Mouse (Mus musculus) liver, embryonic 13.5 days (tissue): Measurements from ENCODE around the gene Ccr1. TPM values are rescaled to one million over a fixed set of nuclear protein-coding genes. Genes with fewer than 3 reads are reported as not detected.
A peak's percentile ranks its signal among the peaks of the same experiment; 100 is the strongest.
"Not testable (repeated sequence)": the region's sequence is repeated elsewhere in the genome, so short reads cannot be mapped to it uniquely, and the experiment has no call there.

Source experiments
- ATAC-seq: fragments of 200-750 bp; cut with Nextera tagmentation; 2 replicates; pipeline ENCODE4 v1.8.0; 2017; ENCODE audit warnings: low read depth, mild to moderate bottlenecking, moderate number of reproducible peaks, moderate library complexity
- DNase-seq: peaks from one replicate; pipeline ENCODE4 v3.0.0; 2022
- H3K27ac ChIP-seq: fragments of 300-500 bp; sonication (generic); 2 replicates; pipeline ENCODE4 v1.5.1; 2015; ENCODE audit warnings: moderate library complexity, mild to moderate bottlenecking, inconsistent platforms
- H3K27me3 ChIP-seq: fragments of 300-500 bp; sonication (generic); 2 replicates; pipeline ENCODE4 v1.6.1; 2015; ENCODE audit warnings: mild to moderate bottlenecking, inconsistent platforms
- H3K36me3 ChIP-seq: fragments of 300-500 bp; sonication (generic); 2 replicates; pipeline ENCODE4 v1.6.1; 2015; ENCODE audit warnings: mild to moderate bottlenecking, inconsistent platforms
- H3K4me1 ChIP-seq: fragments of 300-500 bp; sonication (generic); replicated peaks from 2 replicates; pipeline ENCODE4 v1.6.1; 2015; ENCODE audit warnings: inconsistent platforms
- H3K4me2 ChIP-seq: fragments of 300-500 bp; sonication (generic); 2 replicates; pipeline ENCODE4 v1.6.1; 2015; ENCODE audit warnings: inconsistent platforms, mild to moderate bottlenecking, moderate library complexity
- H3K4me3 ChIP-seq: fragments of 300-500 bp; sonication (generic); replicated peaks from 2 replicates; pipeline ENCODE4 v1.5.1; 2015; ENCODE audit warnings: mild to moderate bottlenecking, inconsistent platforms
- H3K9ac ChIP-seq: fragments of 300-500 bp; sonication (generic); 2 replicates; pipeline ENCODE4 v1.6.1; 2015; ENCODE audit warnings: mild to moderate bottlenecking, inconsistent platforms
- H3K9me3 ChIP-seq: fragments of 300-500 bp; sonication (generic); replicated peaks from 2 replicates; pipeline ENCODE4 v1.6.1; 2016; ENCODE audit warnings: inconsistent platforms
- WGBS: fragments of 180-500 bp; shearing (Covaris S2); methylation state at CpG from one replicate; pipeline ENCODE4 v1.1.7; 2015; ENCODE audit not compliant: insufficient replicate concordance; 5-methylcytosine and 5-hydroxymethylcytosine counted together
- polyA plus RNA-seq: library from polyadenylated mRNA; unstranded; fragments of >200 nt; fragmentation: Nextera tagmentation; extraction: Ambion mirVana; gene quantifications from 2 replicates; pipeline ENCODE4 v1.2.1, GENCODE M21; 2015

Ccr1 gene
- polyA plus RNA-seq, 1 experiment from 2014 or later, result 1.7 TPM

DNA sequence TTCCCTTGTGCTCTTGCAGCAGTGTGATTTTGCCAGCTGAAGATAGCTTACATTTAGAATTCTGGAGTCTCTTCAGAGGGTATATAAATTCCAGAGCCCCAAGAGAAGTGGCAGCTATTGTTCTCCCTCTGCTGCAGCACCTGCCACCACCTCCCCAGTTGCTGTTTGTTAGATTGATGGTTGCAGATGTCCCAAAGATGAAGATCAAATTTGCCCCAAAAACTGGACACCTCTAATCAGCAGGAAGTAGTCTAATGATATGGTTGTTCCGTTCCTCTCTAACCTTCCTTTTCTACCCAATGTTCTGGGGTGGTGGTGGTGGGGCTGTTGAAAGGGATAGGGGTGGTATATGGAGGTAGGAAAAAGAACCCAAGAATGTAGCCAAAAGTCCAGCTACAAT is 14.2 kb upstream of the Ccr1 start:
- Histone ChIP-seq H3K4me3 (no peak overlapping the region), H3K36me3 (no peaks in the 10 kb centered on the region), H3K27me3 (no peaks in the 10 kb centered on the region), H3K4me1 (peaks cover 53% of the 10 kb centered on the region), H3K4me2 (no peak overlapping the region), H3K9ac (no peak overlapping the region), H3K27ac (no peak overlapping the region), H3K9me3 (no peaks in the 10 kb centered on the region)
- DNase-seq, result no peak
- 10% methylated on average over 1 of the region's 1 CpGs for WGBS
- no peak for ATAC-seq

DNA sequence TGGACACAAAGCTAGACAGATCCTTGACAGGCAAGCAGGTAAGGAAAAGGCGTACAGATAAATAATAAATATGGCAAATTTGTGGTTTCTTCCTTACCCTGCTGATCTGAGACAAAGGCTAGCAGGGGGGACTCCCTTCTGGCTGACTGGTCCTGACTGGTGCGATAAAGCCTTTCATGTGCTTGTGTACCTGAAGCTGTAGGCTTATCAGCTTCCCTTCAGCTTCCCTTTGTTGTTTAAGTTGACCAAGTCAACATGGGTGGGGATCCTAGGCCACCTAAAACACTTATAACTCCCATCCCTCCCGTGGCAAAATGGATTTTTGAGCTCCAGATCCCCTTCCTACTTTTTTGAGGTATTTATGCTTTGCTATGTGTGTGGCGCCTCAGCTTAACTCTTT is 13.4 kb upstream of the Ccr1 start:
- DNase-seq (peak; percentile 34), ATAC-seq (peak; percentile 77)
- Histone ChIP-seq H3K4me1 (peaks cover 53% of the 10 kb centered on the region), H3K9ac (no peak overlapping the region), H3K36me3 (no peaks in the 10 kb centered on the region), H3K4me3 (no peak overlapping the region), H3K9me3 (no peaks in the 10 kb centered on the region), H3K27me3 (no peaks in the 10 kb centered on the region), H3K27ac (peak overlapping the region; percentile 53; the same call in 1 of the 2 replicates), H3K4me2 (peak overlapping the region; percentile 17; the same call in 1 of the 2 replicates)
- 15% methylated on average over 4 of the region's 4 CpGs for WGBS

DNA sequence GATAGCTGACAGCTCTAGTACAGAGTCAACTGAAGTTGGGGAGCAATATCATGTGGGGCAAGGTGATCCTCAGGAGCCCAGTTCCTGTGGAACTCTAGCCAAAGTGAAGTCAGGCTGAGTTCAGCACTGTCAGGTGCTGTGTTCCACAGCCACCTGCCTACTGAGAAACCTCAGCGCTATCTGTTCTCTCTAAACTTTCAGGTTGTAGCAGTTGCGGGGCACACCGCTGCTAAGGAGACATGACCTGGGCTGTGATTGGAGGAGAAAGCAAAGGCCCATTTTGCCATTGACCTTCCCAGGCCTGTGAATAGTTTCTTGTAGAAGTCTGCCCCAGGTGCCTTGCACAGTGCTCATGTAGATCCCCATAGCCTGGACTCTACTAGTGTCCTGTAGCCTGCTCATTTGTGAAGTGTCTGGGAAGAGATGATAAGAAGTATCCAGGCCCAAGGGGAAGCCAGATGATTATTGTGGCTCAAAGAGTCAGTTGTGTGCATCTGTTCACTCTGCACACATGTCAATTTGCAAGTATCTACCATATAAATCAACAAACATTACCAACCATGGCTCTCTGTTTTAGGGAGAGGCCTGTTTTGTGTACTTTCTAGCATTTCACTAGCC is 12.5 kb upstream of the Ccr1 start:
- not testable (repeated sequence) for H3K36me3 ChIP-seq, H3K9ac ChIP-seq, H3K9me3 ChIP-seq, H3K4me2 ChIP-seq, H3K27me3 ChIP-seq, H3K4me3 ChIP-seq, DNase-seq
- H3K4me1 ChIP-seq, result peaks cover 46% of the 10 kb centered on the region
- ATAC-seq, result peak; percentile 87
- peak overlapping the region; percentile 53 for H3K27ac ChIP-seq
- no CpG with 5 or more reads among the region's 3 CpGs for WGBS

DNA sequence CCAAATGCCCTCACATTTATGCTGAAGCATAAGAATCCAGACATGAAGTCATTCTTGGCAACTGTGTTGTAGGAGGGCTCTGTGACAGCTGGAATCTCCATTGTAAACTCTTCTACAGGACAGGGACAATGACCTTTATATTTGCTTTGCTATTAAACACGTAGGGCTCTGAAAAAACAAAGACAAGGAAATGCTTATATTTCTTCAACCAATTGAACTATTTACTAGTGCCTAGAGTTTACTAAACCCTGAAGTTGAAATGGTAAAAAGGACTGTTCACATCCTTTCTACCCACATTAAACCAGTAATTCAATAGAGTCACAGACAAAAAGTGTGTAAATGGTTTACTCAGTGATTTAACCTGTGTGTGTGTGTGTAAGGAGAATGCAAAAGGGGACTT is 9.8 kb upstream of the Ccr1 start, which contains the start of gene Ccr1l1:
Ccr1l1 (minus strand) TSS at position 101 of the 400 bp plus-strand sequence.
- peaks cover 21% of the 10 kb centered on the region for H3K4me1 ChIP-seq
- H3K27me3 ChIP-seq, result no peaks in the 10 kb centered on the region
- DNase-seq (no peak), ATAC-seq (no peak)
- no peak within 1 kb of the TSS for H3K27ac ChIP-seq
- H3K4me3 ChIP-seq, result no peak within 1 kb of the TSS
- no peak within 1 kb of the TSS for H3K4me2 ChIP-seq
- H3K36me3 ChIP-seq, result no peaks in the 10 kb centered on the region
- H3K9ac ChIP-seq, result no peak within 1 kb of the TSS
- no peaks in the 10 kb centered on the region for H3K9me3 ChIP-seq
- 78% methylated on average over 1 of the region's 1 CpGs for WGBS

DNA sequence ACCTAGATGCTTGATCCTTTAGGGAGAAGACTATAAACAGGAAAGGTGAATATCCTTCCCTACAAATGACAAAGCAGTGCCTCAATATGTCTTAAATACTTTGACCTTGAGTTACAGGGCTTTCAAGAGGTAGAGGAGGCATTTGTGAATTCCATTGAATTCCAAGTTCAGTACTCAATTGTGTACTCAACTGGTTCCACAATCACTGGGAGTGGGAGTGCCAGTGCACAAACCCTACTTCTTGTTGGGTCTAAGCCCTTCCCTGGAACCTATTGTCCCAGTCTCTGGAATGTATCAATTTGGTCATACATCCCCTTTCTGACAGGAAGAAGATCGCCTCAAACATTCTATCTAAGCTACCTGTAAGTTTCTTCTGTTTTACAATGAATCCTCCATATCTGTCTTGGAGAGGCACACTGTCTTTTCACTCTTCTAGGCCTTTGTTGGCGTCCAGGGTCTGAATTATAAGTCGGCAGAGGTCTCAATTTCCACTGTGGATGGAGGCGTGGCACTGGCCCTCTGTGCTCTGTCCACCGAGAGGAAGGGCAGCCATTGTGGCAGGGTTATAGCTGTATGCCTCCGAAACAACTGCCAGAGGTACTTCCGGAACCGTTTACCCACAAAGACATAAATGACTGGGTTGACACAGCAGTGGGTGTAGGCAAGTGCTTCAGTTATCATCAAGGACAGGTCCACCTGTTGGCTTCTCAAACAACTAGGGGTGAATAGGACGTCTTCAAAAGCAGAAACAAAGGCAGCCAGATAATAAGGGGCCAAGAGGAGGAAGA is 8.6 kb upstream of the Ccr1 start:
- Histone ChIP-seq H3K27ac (no peak overlapping the region), H3K4me1 (peaks cover 10% of the 10 kb centered on the region), H3K36me3 (no peaks in the 10 kb centered on the region), H3K27me3 (no peaks in the 10 kb centered on the region), H3K4me3 (no peak overlapping the region), H3K4me2 (no peak overlapping the region), H3K9ac (no peak overlapping the region), H3K9me3 (no peaks in the 10 kb centered on the region)
- ATAC-seq, result no peak
- WGBS, result 59% methylated on average over 9 of the region's 9 CpGs
- no peak for DNase-seq

DNA sequence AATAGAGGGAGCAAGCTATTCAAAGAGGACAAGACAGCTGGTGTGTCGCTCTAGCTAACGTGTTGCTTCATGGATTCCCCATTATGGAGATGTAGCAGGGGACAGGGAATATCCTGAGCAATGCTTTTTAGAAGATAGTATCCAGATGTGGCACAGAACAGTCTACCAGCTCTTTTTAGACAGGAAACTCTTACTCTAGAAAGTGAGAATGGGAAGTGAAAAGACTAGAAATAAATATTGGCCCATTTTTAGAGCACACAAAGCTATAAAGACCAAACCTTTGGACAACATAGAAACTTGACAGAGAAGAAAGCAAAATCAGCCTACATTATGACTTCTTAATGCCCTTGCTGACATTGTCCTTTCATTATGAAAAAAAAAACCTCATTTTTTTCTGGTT is 7.1 kb upstream of the Ccr1 start:
- Histone ChIP-seq H3K27ac (no peak overlapping the region), H3K4me3 (no peak overlapping the region), H3K4me1 (no peaks in the 10 kb centered on the region), H3K4me2 (no peak overlapping the region), H3K9ac (no peak overlapping the region), H3K9me3 (no peaks in the 10 kb centered on the region), H3K27me3 (no peaks in the 10 kb centered on the region), H3K36me3 (no peaks in the 10 kb centered on the region)
- WGBS, result 71% methylated on average over 2 of the region's 2 CpGs
- DNase-seq (no peak), ATAC-seq (no peak)

DNA sequence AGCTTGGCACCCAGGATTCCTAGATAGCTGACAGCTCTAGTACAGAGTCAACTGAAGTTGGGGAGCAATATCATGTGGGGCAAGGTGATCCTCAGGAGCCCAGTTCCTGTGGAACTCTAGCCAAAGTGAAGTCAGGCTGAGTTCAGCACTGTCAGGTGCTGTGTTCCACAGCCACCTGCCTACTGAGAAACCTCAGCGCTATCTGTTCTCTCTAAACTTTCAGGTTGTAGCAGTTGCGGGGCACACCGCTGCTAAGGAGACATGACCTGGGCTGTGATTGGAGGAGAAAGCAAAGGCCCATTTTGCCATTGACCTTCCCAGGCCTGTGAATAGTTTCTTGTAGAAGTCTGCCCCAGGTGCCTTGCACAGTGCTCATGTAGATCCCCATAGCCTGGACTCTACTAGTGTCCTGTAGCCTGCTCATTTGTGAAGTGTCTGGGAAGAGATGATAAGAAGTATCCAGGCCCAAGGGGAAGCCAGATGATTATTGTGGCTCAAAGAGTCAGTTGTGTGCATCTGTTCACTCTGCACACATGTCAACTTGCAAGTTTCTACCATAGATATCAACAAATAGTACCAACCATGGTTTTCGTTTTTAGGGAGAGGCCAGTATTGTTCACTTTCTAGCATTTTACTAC is 1.5 kb downstream of the Ccr1 start:
- not testable (repeated sequence) for H3K4me2 ChIP-seq, H3K36me3 ChIP-seq, H3K9ac ChIP-seq, H3K4me3 ChIP-seq, H3K9me3 ChIP-seq, DNase-seq, H3K27me3 ChIP-seq
- peak; percentile 96 for ATAC-seq
- 17% methylated on average over 1 of the region's 4 CpGs for WGBS
- Histone ChIP-seq H3K4me1 (peaks cover 12% of the 10 kb centered on the region), H3K27ac (peak overlapping the region; percentile 54; the same call in 1 of the 2 replicates)

DNA sequence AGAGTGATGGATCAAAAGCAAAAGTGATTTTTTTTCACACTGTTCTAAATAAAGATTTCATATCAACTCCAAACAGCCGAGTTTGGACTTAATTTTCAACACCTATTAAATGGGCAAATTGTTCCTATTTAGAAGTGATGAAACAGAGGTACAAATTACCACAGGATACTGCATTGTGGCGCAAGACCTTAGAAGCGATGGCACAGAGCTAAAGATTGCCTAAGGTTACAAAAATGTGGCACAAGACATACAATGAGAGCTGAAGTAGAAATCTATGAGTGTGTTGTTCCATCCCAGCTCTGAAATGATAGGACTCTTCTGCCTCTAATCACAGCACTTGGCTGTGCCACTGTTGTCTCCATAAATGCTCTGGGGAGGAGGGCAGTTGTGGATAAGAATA is 3.7 kb downstream of the Ccr1 start:
- no peaks in the 10 kb centered on the region for H3K27me3 ChIP-seq
- H3K27ac ChIP-seq, result no peak overlapping the region
- 64% methylated on average over 3 of the region's 3 CpGs for WGBS
- ATAC-seq (no peak), DNase-seq (no peak)
- H3K4me1 ChIP-seq, result peaks cover 18% of the 10 kb centered on the region
- H3K4me2 ChIP-seq, result no peak overlapping the region
- H3K9me3 ChIP-seq, result no peaks in the 10 kb centered on the region
- H3K9ac ChIP-seq, result no peak overlapping the region
- H3K36me3 ChIP-seq, result no peaks in the 10 kb centered on the region
- H3K4me3 ChIP-seq, result no peak overlapping the region

DNA sequence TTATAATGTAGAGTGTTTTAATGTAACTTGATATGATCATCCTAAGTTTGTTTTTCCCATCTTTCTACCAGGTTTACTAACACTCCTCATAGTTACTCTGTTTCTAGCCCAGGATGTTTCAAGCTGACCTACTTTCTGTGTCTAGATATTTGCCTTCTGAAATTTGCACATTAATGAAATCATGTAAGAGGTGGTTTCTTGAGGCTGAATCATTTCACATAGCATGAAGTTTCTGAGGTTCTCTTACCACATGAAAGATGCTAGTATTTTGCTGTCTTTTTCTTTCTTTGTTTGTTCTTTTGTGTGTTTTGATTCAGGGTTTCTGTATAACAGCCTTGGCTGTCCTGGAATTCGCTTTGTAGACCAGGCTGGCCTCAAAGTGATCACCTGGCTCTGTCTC is 8.3 kb downstream of the Ccr1 start:
- no peak overlapping the region for H3K9ac ChIP-seq
- WGBS, result 82% methylated on average over 1 of the region's 1 CpGs
- no peak for ATAC-seq

DNA sequence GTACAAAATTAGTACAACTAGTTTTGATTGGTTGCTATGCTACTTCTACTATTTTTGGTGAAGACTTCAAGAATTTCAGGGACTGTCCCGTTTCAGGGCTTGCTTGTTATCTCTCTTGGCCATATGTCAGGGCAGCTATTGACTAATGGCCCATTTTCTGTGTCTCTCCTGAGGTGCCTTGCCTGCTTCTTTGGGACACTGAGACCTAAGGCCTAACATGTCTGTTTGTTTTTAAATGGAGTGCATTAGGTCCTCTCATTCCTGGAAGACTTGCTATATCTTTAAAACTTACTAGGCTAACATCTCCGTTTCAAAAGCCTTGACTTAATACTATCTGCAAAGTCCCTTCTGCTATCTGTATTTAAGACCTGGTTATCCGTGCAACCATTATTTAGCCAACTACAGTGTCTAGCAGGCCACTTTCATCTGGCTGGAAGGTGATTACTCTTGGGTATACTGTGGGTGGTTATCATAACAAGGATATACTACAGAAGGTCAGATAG is 10.5 kb downstream of the Ccr1 start:
- no peaks in the 10 kb centered on the region for H3K36me3 ChIP-seq
- DNase-seq (peak; percentile 59), ATAC-seq (peak; percentile 99)
- H3K9me3 ChIP-seq, result no peaks in the 10 kb centered on the region
- 0 out of 2 replicates have a peak overlapping the region, but pooled peaks have one; percentile 39 for H3K9ac ChIP-seq
- H3K27ac ChIP-seq, result peak overlapping the region; percentile 93
- H3K4me2 ChIP-seq, result peak overlapping the region; percentile 32
- WGBS, result 7% methylated on average over 3 of the region's 3 CpGs
- H3K4me3 ChIP-seq, result no peak overlapping the region
- peaks cover 35% of the 10 kb centered on the region for H3K4me1 ChIP-seq
- H3K27me3 ChIP-seq, result no peaks in the 10 kb centered on the region

More for the DNA sequence above, 8.3 kb downstream of the Ccr1 start:
- Histone ChIP-seq H3K27ac (no peak overlapping the region), H3K4me3 (no peak overlapping the region), H3K4me2 (no peak overlapping the region), H3K9me3 (no peaks in the 10 kb centered on the region), H3K4me1 (peaks cover 33% of the 10 kb centered on the region), H3K27me3 (no peaks in the 10 kb centered on the region), H3K36me3 (no peaks in the 10 kb centered on the region)
- no peak for DNase-seq

DNA sequence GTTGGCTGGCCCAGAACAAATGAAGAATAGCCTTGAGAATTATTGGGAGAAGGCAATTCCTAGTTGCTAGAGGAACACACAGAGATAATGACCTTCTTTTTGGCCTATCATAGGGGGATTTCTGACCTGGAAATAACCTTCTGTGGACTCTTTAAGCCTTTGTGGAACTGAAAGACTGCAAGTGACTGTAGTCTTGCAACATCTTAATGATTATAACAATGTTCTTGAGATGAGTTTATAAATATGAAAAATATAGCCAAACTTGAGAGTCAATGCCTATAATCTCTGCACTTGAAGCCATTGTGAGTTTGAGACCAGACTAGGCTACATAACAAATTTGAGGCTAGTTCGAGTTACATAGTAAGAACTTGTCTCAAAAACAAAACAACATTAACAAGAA is 11.6 kb downstream of the Ccr1 start:
- Histone ChIP-seq H3K27me3 (no peaks in the 10 kb centered on the region), H3K4me3 (no peak overlapping the region), H3K4me1 (peaks cover 35% of the 10 kb centered on the region), H3K9ac (no peak overlapping the region), H3K4me2 (no peak overlapping the region), H3K27ac (peak overlapping the region; percentile 41; the same call in 1 of the 2 replicates), H3K36me3 (no peaks in the 10 kb centered on the region), H3K9me3 (no peaks in the 10 kb centered on the region)
- ATAC-seq (no peak), DNase-seq (no peak)
- WGBS, result 70% methylated on average over 1 of the region's 1 CpGs
